Mouse (Mus musculus): ENCODE data around the gene Sox30.

Sox30 gene

DNA sequence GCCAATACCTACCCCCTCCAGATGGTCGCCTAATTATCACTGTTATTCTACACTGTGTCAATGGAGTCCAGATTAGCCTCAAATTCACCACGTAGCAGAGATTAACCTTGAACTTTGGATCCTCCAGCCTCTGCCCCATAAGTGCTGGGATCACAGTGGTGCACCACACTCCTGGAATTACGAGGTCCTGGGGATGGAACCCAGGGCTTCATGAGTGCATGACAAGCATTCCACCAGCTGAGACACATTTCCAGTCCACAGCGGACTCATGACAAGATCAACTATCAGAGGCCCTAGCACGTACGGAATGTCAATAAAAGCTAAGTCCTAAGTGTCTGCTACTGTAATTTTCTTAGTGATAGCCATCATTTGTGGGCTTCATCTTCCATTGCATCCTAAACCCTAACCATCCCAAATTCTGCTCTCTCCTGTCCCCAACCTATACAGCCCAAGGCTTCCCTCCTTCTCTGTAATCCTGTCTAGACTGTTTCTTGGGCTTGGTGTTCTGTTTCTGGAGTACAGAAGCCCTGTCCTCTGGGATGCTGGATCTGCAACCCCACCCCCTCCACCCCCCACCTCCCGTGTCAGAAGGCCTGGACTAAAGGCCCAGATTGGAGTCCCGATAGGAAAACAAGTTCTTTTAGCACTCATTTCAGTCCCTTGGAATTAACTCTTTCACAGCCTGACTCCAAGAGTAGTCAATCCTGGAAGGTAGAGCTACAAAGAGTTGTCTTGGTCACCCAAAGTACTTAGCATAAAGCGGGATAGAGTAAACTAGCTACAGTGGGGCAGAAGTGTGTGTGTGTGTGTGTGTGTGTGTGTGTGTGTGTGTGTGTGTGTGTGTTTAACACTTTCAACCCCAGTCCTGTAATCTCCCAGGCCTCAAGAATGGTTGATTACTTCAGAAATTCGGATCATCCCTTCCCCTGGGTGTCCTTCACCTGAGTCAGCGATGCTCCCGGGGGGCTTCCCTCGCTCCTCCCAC lies 75.1 kb downstream of the Sox30 start:
- in situ Hi-C loops (cut with MboI) = loop anchor here (5.0 kb wide), 1 partner anchor 72 kb away; no protein-coding TSS in a partner anchor

GRCm38 (mm10) chr11:46055896-46056769 lies 76.0 kb downstream of the Sox30 start, which contains the start of gene Adam19:
Adam19 (plus strand) TSS chr11:46055992.
- in situ Hi-C loops (cut with MboI) = loop anchor here (5.0 kb wide), 1 partner anchor 71 kb away; no protein-coding TSS in a partner anchor

DNA sequence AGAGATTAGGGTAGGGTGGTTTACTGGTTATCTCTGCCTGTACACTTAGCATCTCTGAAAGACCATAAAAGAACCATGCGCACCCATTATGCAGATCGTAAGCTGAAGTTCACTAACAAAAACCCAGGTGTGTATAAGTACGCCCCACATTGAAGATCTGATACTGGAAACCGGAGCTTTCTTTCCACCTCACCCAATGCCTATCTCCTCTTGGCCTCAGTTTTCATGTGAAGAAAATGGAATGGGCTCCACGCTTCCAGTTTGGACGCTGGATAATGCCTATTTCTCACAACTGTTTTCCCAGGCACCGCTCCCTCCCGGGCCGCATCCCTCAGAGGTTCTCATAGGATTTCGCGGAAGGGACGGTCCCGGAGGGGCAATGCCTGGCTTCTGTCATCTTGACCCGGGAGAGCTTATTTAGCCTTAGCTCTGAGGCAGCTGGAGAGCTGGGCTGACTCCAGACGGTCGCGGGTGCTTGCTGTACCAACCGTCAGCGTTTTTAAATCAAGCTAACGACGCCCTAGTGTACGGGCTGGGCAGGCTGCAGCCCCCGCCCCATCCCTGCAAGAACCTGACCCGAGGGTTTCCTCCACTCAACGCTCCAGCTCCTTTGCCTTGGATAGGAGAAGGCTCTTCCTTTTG lies 76.8 kb downstream of the Sox30 start:
- in situ Hi-C loops (cut with MboI) = loop anchor here (5.0 kb wide), 1 partner anchor 70 kb away; no protein-coding TSS in a partner anchor

- in situ Hi-C loops (cut with MboI) = loop anchor here (5.0 kb wide), 1 partner anchor 69 kb away; no protein-coding TSS in a partner anchor
Measured at GRCm38 (mm10) chr11:46058011-46058410, 77.9 kb downstream of the Sox30 start.

- in situ Hi-C loops (cut with MboI) = loop anchor here (5.0 kb wide), 1 partner anchor 68 kb away; no protein-coding TSS in a partner anchor
Measured at GRCm38 (mm10) chr11:46058916-46059315, 78.8 kb downstream of the Sox30 start.

DNA sequence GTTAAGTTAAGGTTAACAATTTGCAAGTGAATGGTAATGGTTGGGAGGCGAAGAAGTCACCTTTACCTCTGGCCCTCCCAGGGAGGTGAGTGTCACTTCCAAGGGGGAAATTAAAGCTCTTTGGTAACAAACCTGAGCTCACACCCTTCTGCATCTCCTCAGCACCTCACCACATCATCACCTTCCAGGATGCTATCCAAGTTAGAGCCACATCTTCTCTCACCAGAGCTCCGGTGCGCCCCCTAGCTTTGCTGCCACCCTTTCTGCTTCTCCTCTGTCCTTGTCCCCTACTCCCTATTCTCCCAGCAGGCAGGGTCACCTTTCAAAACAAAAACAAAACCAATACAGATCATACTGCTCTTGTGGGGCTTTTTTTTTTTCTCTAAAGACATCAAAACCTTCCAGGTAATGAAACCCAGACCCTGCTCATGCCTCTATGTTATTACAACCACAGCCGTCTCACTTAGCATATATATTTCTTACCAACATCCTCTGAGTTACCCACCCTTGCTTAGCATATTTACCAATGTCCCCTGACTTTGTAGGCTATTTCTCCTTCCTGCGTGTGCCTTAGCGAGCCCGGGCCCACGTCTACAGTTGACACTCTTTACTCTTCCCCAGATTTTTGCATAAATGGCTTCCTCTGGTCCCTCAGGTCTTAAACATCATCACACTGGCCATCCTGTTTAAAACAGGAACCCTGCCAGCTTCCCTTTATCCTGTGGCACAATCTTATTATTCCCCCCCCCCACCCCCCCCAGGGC lies 80.0 kb downstream of the Sox30 start:
- in situ Hi-C loops (cut with MboI) = loop anchor here (5.0 kb wide), 1 partner anchor 67 kb away; no protein-coding TSS in a partner anchor

DNA sequence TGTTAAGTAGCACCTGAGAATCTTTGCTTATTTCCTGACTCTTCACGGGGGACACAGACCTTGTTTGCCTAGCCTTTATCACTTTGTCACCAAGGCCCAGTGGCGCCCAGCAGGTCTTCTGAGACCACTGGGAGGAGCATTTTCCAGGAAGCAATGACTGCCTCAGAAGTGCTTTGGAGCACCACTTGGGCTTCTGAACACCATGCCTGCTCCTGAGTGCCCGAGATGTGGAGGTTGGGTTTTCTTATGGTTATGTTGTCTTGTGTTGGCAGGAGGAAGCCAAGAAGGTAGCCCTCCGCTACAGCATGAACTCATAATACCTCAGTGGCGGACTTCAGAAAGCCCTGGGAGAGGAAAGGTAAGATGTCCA lies 80.5 kb downstream of the Sox30 start:
- in situ Hi-C loops (cut with MboI) = no loop called here

GRCm38 (mm10) chr11:46061776-46062445 lies 81.8 kb downstream of the Sox30 start:
- in situ Hi-C loops (cut with MboI) = no loop called here

DNA sequence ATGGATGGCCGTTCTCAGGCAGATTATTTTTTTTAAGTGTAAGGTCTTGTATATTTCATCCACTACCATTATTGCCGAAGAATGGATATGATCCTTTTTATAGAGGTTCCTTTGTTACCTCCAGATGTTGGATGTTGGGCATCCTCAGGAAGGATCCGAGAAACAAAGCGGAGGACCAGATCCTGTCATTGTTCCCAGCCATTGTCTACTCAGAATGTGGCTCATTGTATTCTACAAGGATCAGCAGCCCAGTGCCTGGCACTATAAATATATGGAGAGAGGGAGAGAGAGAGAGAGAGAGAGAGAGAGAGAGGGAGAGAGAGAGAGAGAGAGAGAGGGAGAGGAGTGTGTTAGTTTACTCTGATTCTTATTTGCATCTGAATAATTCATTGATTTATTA lies 82.5 kb downstream of the Sox30 start:
- in situ Hi-C loops (cut with MboI) = no loop called here

- in situ Hi-C loops (cut with MboI) = no loop called here
Measured at GRCm38 (mm10) chr11:46062993-46063731, 83.1 kb downstream of the Sox30 start.

GRCm38 (mm10) chr11:46064767-46065166 lies 84.7 kb downstream of the Sox30 start:
- in situ Hi-C loops (cut with MboI) = no loop called here

GRCm38 (mm10) chr11:46065201-46066011 lies 85.3 kb downstream of the Sox30 start:
- in situ Hi-C loops (cut with MboI) = no loop called here
